Mouse (Mus musculus): ENCODE data around the gene Ethe1. TPM values are rescaled to one million over a fixed set of nuclear protein-coding genes. Genes with fewer than 3 reads are reported as not detected.
A peak's percentile ranks its signal among the peaks of the same experiment; 100 is the strongest.
"Not testable (repeated sequence)": the region's sequence is repeated elsewhere in the genome, so short reads cannot be mapped to it uniquely, and the experiment has no call there.

Gene Ethe1
- polyA plus RNA-seq, 1 experiment from 2014 or later, result 42.9 TPM

GRCm38 (mm10) chr7:24610879-24611494 is 23.6 kb downstream of the Ethe1 start:
- H3K9me3 ChIP-seq (ENCODE audit: control insufficient read depth, low read length), result no peaks in the 10 kb centered on the region
- peak; percentile 97 for DNase-seq (ENCODE audit: low spot score)
- peak overlapping the region; percentile 65 for H3K4me2 ChIP-seq (ENCODE audit: low read length)
- H3K4me1 ChIP-seq (replicated peaks; ENCODE audit: control insufficient read depth, insufficient read depth, low read length), result peaks cover 5% of the 10 kb centered on the region; the same call in 1 of the 2 replicates
- H3K9ac ChIP-seq (ENCODE audit: low read length), result peak overlapping the region; percentile 36
- peaks cover 38% of the 10 kb centered on the region for H3K27me3 ChIP-seq (replicated peaks; ENCODE audit: control insufficient read depth, insufficient read depth, low read length)
- H3K27ac ChIP-seq (ENCODE audit: low read depth), result peak overlapping the region; percentile 60
- 0 out of 2 replicates have a peak, but pooled peaks cover 5% of the 10 kb centered on the region for H3K36me3 ChIP-seq (ENCODE audit: control insufficient read depth, insufficient read depth, low read length)
- under 1% methylated on average over 36 of the region's 36 CpGs for WGBS
- peak; percentile 74 for ATAC-seq (replicated peaks; ENCODE audit: low FRiP score, low TSS enrichment, low read depth)
- H3K4me3 ChIP-seq (ENCODE audit: low read depth, low read length), result peak overlapping the region; percentile 45

GRCm38 (mm10) chr7:24611709-24612108 is 24.4 kb downstream of the Ethe1 start:
- Histone ChIP-seq H3K4me2 (ENCODE audit: low read length) (peak overlapping the region; percentile 65), H3K4me1 (replicated peaks; ENCODE audit: control insufficient read depth, insufficient read depth, low read length) (peaks cover 5% of the 10 kb centered on the region; the same call in 1 of the 2 replicates), H3K9me3 (ENCODE audit: control insufficient read depth, low read length) (no peaks in the 10 kb centered on the region), H3K9ac (ENCODE audit: low read length) (peak overlapping the region; percentile 36; the same call in 1 of the 2 replicates), H3K4me3 (ENCODE audit: low read depth, low read length) (peak overlapping the region; percentile 45), H3K27ac (ENCODE audit: low read depth) (no peak overlapping the region), H3K27me3 (replicated peaks; ENCODE audit: control insufficient read depth, insufficient read depth, low read length) (peaks cover 38% of the 10 kb centered on the region), H3K36me3 (ENCODE audit: control insufficient read depth, insufficient read depth, low read length) (0 out of 2 replicates have a peak, but pooled peaks cover 5% of the 10 kb centered on the region)
- 19% methylated on average over 7 of the region's 7 CpGs for WGBS
- DNase-seq (ENCODE audit: low spot score) (no peak), ATAC-seq (replicated peaks; ENCODE audit: low FRiP score, low TSS enrichment, low read depth) (no peak)

- Histone ChIP-seq H3K4me1 (replicated peaks; ENCODE audit: control insufficient read depth, insufficient read depth, low read length) (peaks cover 5% of the 10 kb centered on the region; the same call in 1 of the 2 replicates), H3K36me3 (ENCODE audit: control insufficient read depth, insufficient read depth, low read length) (0 out of 2 replicates have a peak, but pooled peaks cover 5% of the 10 kb centered on the region), H3K27ac (ENCODE audit: low read depth) (no peak overlapping the region), H3K9me3 (ENCODE audit: control insufficient read depth, low read length) (no peaks in the 10 kb centered on the region), H3K4me2 (ENCODE audit: low read length) (peak overlapping the region; percentile 44), H3K9ac (ENCODE audit: low read length) (no peak overlapping the region), H3K27me3 (replicated peaks; ENCODE audit: control insufficient read depth, insufficient read depth, low read length) (peaks cover 38% of the 10 kb centered on the region), H3K4me3 (ENCODE audit: low read depth, low read length) (peak overlapping the region; percentile 45)
- DNase-seq (ENCODE audit: low spot score), result no peak
- ATAC-seq (replicated peaks; ENCODE audit: low FRiP score, low TSS enrichment, low read depth), result no peak
- WGBS, result 2% methylated on average over 27 of the region's 27 CpGs
Observed at GRCm38 (mm10) chr7:24612308-24612910, 25.1 kb downstream of the Ethe1 start.

- Histone ChIP-seq H3K9me3 (ENCODE audit: control insufficient read depth, low read length) (no peaks in the 10 kb centered on the region), H3K27ac (ENCODE audit: low read depth) (no peak overlapping the region), H3K4me1 (replicated peaks; ENCODE audit: control insufficient read depth, insufficient read depth, low read length) (peaks cover 5% of the 10 kb centered on the region; the same call in 1 of the 2 replicates), H3K9ac (ENCODE audit: low read length) (no peak overlapping the region), H3K27me3 (replicated peaks; ENCODE audit: control insufficient read depth, insufficient read depth, low read length) (peaks cover 34% of the 10 kb centered on the region), H3K4me2 (ENCODE audit: low read length) (no peak overlapping the region), H3K4me3 (ENCODE audit: low read depth, low read length) (no peak overlapping the region), H3K36me3 (ENCODE audit: control insufficient read depth, insufficient read depth, low read length) (no peaks in the 10 kb centered on the region)
- DNase-seq (ENCODE audit: low spot score), result no peak
- no peak for ATAC-seq (replicated peaks; ENCODE audit: low FRiP score, low TSS enrichment, low read depth)
- 74% methylated on average over 13 of the region's 13 CpGs for WGBS
Observed at GRCm38 (mm10) chr7:24614816-24615215, 27.5 kb downstream of the Ethe1 start.

- DNase-seq (ENCODE audit: low spot score) (no peak), ATAC-seq (replicated peaks; ENCODE audit: low FRiP score, low TSS enrichment, low read depth) (no peak)
- no peak overlapping the region for H3K9ac ChIP-seq (ENCODE audit: low read length)
- H3K27ac ChIP-seq (ENCODE audit: low read depth), result no peak overlapping the region
- H3K27me3 ChIP-seq (replicated peaks; ENCODE audit: control insufficient read depth, insufficient read depth, low read length), result peaks cover 9% of the 10 kb centered on the region
- no peaks in the 10 kb centered on the region for H3K9me3 ChIP-seq (ENCODE audit: control insufficient read depth, low read length)
- H3K4me3 ChIP-seq (ENCODE audit: low read depth, low read length), result no peak overlapping the region
- H3K4me2 ChIP-seq (ENCODE audit: low read length), result no peak overlapping the region
- WGBS, result 83% methylated on average over 8 of the region's 8 CpGs
- H3K4me1 ChIP-seq (replicated peaks; ENCODE audit: control insufficient read depth, insufficient read depth, low read length), result no peaks in the 10 kb centered on the region
- no peaks in the 10 kb centered on the region for H3K36me3 ChIP-seq (ENCODE audit: control insufficient read depth, insufficient read depth, low read length)
Observed at GRCm38 (mm10) chr7:24617763-24618162, 30.4 kb downstream of the Ethe1 start.

- not testable (repeated sequence) for ATAC-seq (replicated peaks; ENCODE audit: low FRiP score, low TSS enrichment, low read depth); H3K9ac ChIP-seq (ENCODE audit: low read length); H3K4me1 ChIP-seq (replicated peaks; ENCODE audit: control insufficient read depth, insufficient read depth, low read length); H3K36me3 ChIP-seq (ENCODE audit: control insufficient read depth, insufficient read depth, low read length); DNase-seq (ENCODE audit: low spot score); H3K4me3 ChIP-seq (ENCODE audit: low read depth, low read length); H3K27me3 ChIP-seq (replicated peaks; ENCODE audit: control insufficient read depth, insufficient read depth, low read length); H3K9me3 ChIP-seq (ENCODE audit: control insufficient read depth, low read length); H3K4me2 ChIP-seq (ENCODE audit: low read length); H3K27ac ChIP-seq (ENCODE audit: low read depth)
- 88% methylated on average over 8 of the region's 8 CpGs for WGBS
Observed at GRCm38 (mm10) chr7:24618374-24618773, 31.0 kb downstream of the Ethe1 start.

GRCm38 (mm10) chr7:24619671-24620397 is 32.5 kb downstream of the Ethe1 start:
- Histone ChIP-seq H3K27ac (ENCODE audit: low read depth) (no peak overlapping the region), H3K4me3 (ENCODE audit: low read depth, low read length) (no peak overlapping the region), H3K9ac (ENCODE audit: low read length) (no peak overlapping the region), H3K4me2 (ENCODE audit: low read length) (no peak overlapping the region), H3K9me3 (ENCODE audit: control insufficient read depth, low read length) (no peaks in the 10 kb centered on the region), H3K36me3 (ENCODE audit: control insufficient read depth, insufficient read depth, low read length) (0 out of 2 replicates have a peak, but pooled peaks cover 4% of the 10 kb centered on the region), H3K27me3 (replicated peaks; ENCODE audit: control insufficient read depth, insufficient read depth, low read length) (no peaks in the 10 kb centered on the region), H3K4me1 (replicated peaks; ENCODE audit: control insufficient read depth, insufficient read depth, low read length) (no peaks in the 10 kb centered on the region)
- 63% methylated on average over 13 of the region's 13 CpGs for WGBS
- DNase-seq (ENCODE audit: low spot score) (no peak), ATAC-seq (replicated peaks; ENCODE audit: low FRiP score, low TSS enrichment, low read depth) (no peak)

- H3K27me3 ChIP-seq (replicated peaks; ENCODE audit: control insufficient read depth, insufficient read depth, low read length), result no peaks in the 10 kb centered on the region
- ATAC-seq (replicated peaks; ENCODE audit: low FRiP score, low TSS enrichment, low read depth), result no peak
- H3K4me1 ChIP-seq (replicated peaks; ENCODE audit: control insufficient read depth, insufficient read depth, low read length), result no peaks in the 10 kb centered on the region
- WGBS, result 83% methylated on average over 3 of the region's 3 CpGs
- DNase-seq (ENCODE audit: low spot score), result no peak
- H3K4me3 ChIP-seq (ENCODE audit: low read depth, low read length), result no peak overlapping the region
- no peak overlapping the region for H3K4me2 ChIP-seq (ENCODE audit: low read length)
- 0 out of 2 replicates have a peak, but pooled peaks cover 4% of the 10 kb centered on the region for H3K36me3 ChIP-seq (ENCODE audit: control insufficient read depth, insufficient read depth, low read length)
- no peak overlapping the region for H3K9ac ChIP-seq (ENCODE audit: low read length)
- H3K9me3 ChIP-seq (ENCODE audit: control insufficient read depth, low read length), result no peaks in the 10 kb centered on the region
- no peak overlapping the region for H3K27ac ChIP-seq (ENCODE audit: low read depth)
Observed at GRCm38 (mm10) chr7:24621193-24621592, 33.9 kb downstream of the Ethe1 start.
